Mouse (Mus musculus) small intestine, adult 2 months (tissue): ENCODE data around the gene Gm49383. TPM values are rescaled to one million over a fixed set of nuclear protein-coding genes. Genes with fewer than 3 reads are reported as not detected.

Source experiments
- H3K27ac ChIP-seq: fragments of 200-500 bp; 2 replicates; pipeline ENCODE4 v1.5.1; 2012; ENCODE audit warnings: low read depth, low read length, control low read depth, inconsistent platforms; ENCODE audit not compliant: insufficient read depth
- H3K27me3 ChIP-seq: fragments of 200-500 bp; 2 replicates; pipeline ENCODE4 v1.6.1; 2012; ENCODE audit warnings: mild to moderate bottlenecking, moderate library complexity, low read length, inconsistent platforms; ENCODE audit not compliant: control insufficient read depth, insufficient read depth
- H3K36me3 ChIP-seq: fragments of 200-500 bp; 2 replicates; pipeline ENCODE4 v1.6.1; 2012; ENCODE audit warnings: mild to moderate bottlenecking, low read length, control low read depth, inconsistent platforms; ENCODE audit not compliant: control insufficient read depth, insufficient read depth
- H3K4me1 ChIP-seq: fragments of 200-500 bp; 2 replicates; pipeline ENCODE4 v1.6.1; 2012; ENCODE audit warnings: low read length, inconsistent platforms, mixed read lengths; ENCODE audit not compliant: control insufficient read depth, insufficient read depth, insufficient read length
- H3K4me3 ChIP-seq: fragments of 200-500 bp; 2 replicates; pipeline ENCODE4 v1.5.1; 2012; ENCODE audit warnings: low read depth, mild to moderate bottlenecking, control low read depth, inconsistent platforms, low read length, moderate library complexity
- CTCF ChIP-seq: fragments of 200-500 bp; IDR thresholded peaks from 2 replicates; pipeline ENCODE4 v1.5.1; 2012; ENCODE audit warnings: low read depth, mild to moderate bottlenecking, control low read depth, inconsistent platforms, low read length, moderate library complexity, mixed read lengths; ENCODE audit not compliant: insufficient replicate concordance, insufficient read length; ENCODE audit errors: extremely low read depth
- POLR2A ChIP-seq: fragments of 200-500 bp; IDR thresholded peaks from 2 replicates; pipeline ENCODE4 v1.6.1; 2012; ENCODE audit warnings: low read depth, mild to moderate bottlenecking, control low read depth, inconsistent platforms, low read length, moderate library complexity
- WGBS: fragments of 180-500 bp; shearing (Covaris S2); methylation state at CpG from one replicate; pipeline ENCODE4 v1.1.7; 2018; 5-methylcytosine and 5-hydroxymethylcytosine counted together
- polyA plus RNA-seq: library from polyadenylated mRNA; depleted of rRNA; stranded (reverse); fragments of >200 nt; gene quantifications from 2 replicates; pipeline ENCODE4 v1.2.3, GENCODE M21; 2012

Gene Gm49383
- polyA plus RNA-seq, 1 experiment: 1.6 TPM

DNA sequence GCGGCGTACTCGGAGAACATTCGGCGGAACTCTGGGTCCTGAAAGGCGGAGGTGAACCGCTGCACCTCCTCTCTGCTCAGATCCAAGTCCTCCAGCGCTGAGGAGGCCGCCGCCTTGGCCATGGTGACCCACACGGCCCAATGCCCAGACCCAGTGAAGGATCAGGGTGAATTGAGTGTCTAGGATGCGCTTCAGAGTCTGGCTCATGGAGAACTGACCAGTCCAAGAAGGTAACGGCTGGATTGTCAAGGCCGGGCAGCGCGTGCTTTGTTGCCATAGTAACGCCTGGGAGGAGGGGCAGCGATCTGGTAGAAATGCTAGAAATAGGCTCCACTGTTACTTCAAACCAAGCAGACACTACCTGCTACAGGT lies 1.2 kb upstream of the Gm49383 start, which contains the start of gene Dnaaf2:
TSS of gene Dnaaf2 (minus strand) at position 266 of the 372 bp plus-strand sequence.
- no peaks in the 10 kb centered on the region for H3K27me3 ChIP-seq
- under 1% methylated on average over 18 of the region's 18 CpGs for WGBS
- peak within 1 kb of the TSS; percentile 60 for H3K27ac ChIP-seq
- TF ChIP-seq POLR2A (no peak; the same call in 1 of the 2 replicates), CTCF (no peak)
- H3K4me1 ChIP-seq: peaks cover 2% of the 10 kb centered on the region; the same call in 1 of the 2 replicates
- peaks cover 6% of the 10 kb centered on the region for H3K36me3 ChIP-seq
- peak within 1 kb of the TSS; percentile 80 for H3K4me3 ChIP-seq

DNA sequence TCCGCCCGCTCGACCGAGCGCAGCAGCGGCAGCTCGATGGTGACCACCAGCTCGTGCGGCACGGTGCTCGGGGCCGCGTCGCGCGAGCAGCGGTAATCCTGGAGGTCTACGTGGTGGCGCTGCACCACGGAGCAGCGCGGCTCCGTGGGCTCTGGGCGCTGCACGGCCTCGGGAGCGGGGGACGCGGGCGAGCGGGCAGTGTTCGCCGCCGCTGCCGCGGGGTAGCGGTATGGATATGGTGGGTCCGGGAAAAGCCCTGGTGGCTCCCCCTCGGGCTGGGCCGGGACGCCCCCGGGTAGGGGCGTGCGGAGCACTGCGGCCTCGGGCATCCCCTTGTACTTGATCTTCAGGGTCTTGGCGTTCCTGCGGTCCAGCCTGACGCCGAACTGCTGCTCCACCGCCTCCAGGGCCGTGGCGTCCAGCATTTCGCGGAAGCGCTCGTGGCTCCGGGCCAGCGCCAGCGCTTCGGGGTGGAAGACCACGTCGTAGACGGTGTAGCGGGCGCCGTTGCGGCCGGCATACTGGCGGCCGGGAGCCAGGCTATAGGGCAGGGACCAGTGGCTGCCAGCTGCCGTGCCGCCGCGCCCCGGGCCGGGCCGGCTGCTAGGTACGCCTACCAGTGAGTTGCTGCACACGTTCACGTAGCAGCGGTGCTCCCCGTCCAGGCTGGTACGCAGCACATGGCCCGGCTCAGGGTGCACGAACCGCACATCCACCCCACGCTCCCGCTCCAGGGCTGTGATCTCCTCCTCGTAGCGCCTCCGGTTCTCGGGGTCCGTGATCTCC lies 667 bp upstream of the Gm49383 start:
- Histone ChIP-seq H3K27ac (peak overlapping the region; percentile 60), H3K36me3 (peaks cover 6% of the 10 kb centered on the region), H3K27me3 (no peaks in the 10 kb centered on the region), H3K4me3 (peak overlapping the region; percentile 80), H3K4me1 (peaks cover 2% of the 10 kb centered on the region; the same call in 1 of the 2 replicates)
- TF ChIP-seq POLR2A (no peak), CTCF (no peak)
- WGBS: under 1% methylated on average over 94 of the region's 94 CpGs

DNA sequence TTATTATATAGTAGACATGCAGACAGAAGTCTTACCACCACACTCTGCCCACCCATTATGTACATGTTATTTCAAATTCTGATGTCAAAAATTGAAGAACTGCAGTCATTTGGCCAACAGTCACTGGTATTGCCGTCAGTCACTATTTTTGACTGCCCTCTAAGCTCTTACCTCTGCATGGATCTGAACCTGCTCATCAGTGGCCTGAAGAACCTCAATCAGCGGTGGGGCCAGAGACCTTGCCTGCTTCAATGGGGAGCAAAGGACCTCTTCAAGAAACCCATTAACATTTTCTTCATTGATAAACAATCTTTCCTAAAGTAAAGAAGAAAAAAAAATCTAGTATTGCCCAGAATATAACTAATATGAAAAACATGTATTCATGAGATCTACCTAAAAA lies 4.3 kb downstream of the Gm49383 start:
- TF ChIP-seq CTCF: no peak
- no peak for TF ChIP-seq POLR2A
- H3K27me3 ChIP-seq: no peaks in the 10 kb centered on the region
- no peak overlapping the region for H3K27ac ChIP-seq
- H3K4me3 ChIP-seq: no peak overlapping the region
- no peaks in the 10 kb centered on the region; the same call in 1 of the 2 replicates for H3K4me1 ChIP-seq
- WGBS: 93% methylated on average over 2 of the region's 2 CpGs
- H3K36me3 ChIP-seq: peaks cover 8% of the 10 kb centered on the region

DNA sequence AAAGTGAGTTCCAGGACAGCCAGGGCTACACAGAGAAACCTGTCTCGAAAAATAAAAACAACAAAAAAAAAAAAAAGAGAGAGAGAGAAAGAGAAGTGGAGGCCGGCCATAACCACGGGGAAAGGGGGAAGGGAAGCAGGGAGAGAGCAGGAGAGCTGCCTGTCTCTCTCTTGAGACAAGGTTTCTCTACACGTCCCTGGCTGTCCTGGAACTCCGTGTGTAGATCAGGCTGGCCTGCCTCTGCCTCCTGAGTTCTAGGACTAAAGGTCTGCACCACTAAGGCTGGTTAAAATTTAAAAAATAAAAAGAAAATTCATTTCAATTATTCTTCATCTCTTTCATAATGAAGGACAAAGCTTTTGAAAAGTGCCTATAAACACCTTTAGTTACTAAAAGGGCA lies 5.5 kb downstream of the Gm49383 start:
- no peak overlapping the region for H3K27ac ChIP-seq
- H3K4me1 ChIP-seq: peaks cover 7% of the 10 kb centered on the region; the same call in 1 of the 2 replicates
- H3K4me3 ChIP-seq: no peak overlapping the region
- TF ChIP-seq CTCF: no peak
- TF ChIP-seq POLR2A: no peak
- 84% methylated on average over 5 of the region's 5 CpGs for WGBS
- H3K27me3 ChIP-seq: no peaks in the 10 kb centered on the region
- peaks cover 8% of the 10 kb centered on the region for H3K36me3 ChIP-seq

DNA sequence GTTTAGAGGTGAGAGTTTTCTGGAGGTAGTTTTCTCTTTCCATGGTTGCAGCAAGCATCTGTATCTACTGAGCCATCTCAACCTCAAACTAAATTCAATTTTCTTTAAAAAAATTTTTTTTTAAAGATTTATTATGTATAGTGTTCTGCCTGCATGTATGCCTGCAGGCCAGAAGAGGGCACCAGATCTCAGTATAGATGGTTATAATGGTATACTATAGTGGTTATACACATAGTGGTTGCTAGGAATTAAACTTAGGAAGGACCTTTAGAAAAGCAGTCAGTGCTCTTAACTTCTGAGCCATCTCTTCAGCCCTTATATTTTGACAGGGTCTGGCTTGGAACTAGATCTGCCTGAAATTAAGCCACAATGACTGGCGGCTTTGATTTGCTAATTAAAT lies 6.4 kb downstream of the Gm49383 start:
- TF ChIP-seq POLR2A (no peak), CTCF (no peak)
- no peaks in the 10 kb centered on the region for H3K27me3 ChIP-seq
- H3K4me3 ChIP-seq: no peak overlapping the region
- peaks cover 7% of the 10 kb centered on the region; the same call in 1 of the 2 replicates for H3K4me1 ChIP-seq
- no peak overlapping the region for H3K27ac ChIP-seq
- peaks cover 8% of the 10 kb centered on the region for H3K36me3 ChIP-seq
- WGBS: 94% methylated on average over 1 of the region's 1 CpGs

GRCm38 (mm10) chr12:69190074-69190473 lies 6.8 kb downstream of the Gm49383 start:
- Histone ChIP-seq H3K4me3 (no peak overlapping the region), H3K27me3 (no peaks in the 10 kb centered on the region)
- WGBS: 88% methylated on average over 9 of the region's 9 CpGs

DNA sequence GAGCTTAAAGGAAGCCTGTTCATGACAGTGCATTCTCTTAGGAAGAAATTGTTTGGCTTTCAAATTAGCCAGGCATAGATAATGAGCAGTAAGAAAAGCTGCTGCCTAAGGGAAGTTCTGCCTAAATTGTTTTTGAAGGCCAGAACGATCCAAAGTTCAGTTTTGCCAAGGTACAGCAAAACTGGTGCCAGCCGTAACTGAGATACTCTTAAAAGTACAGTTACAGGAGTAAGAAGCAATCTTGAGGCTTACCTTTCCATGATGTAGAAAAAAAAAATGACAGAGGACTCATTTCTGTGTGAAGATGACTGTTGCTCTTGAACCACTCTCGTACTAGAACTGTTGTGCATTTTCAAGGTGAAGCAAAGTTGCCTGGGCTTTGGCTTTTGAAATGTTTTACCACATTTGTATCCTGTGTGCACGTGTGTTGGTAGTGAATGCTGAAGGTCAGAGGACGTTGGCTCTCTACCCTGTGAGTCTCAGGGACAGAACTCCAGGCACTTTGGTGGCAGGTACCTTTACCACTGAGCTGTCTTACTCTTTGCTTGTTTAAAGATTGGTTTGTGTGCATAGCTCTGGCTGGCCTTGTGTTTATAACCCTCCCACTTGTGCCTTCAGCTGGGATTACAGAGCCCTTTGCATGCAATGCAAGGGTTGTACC lies 10.0 kb downstream of the Gm49383 start:
- Histone ChIP-seq H3K4me1 (peaks cover 10% of the 10 kb centered on the region; the same call in 1 of the 2 replicates), H3K27ac (peak overlapping the region; percentile 54), H3K36me3 (peaks cover 10% of the 10 kb centered on the region), H3K4me3 (no peak overlapping the region), H3K27me3 (no peaks in the 10 kb centered on the region)
- TF ChIP-seq CTCF: no peak
- no peak for TF ChIP-seq POLR2A
- WGBS: 19% methylated on average over 5 of the region's 5 CpGs

More at GRCm38 (mm10) chr12:69190074-69190473, 6.8 kb downstream of the Gm49383 start:
- H3K4me1 ChIP-seq: peaks cover 10% of the 10 kb centered on the region; the same call in 1 of the 2 replicates
- TF ChIP-seq POLR2A (no peak), CTCF (no peak)
- peaks cover 8% of the 10 kb centered on the region for H3K36me3 ChIP-seq
- no peak overlapping the region for H3K27ac ChIP-seq
